Mouse (Mus musculus) kidney, adult 18-20 months (tissue): Measurements from ENCODE around the gene Mxd4.

ENCODE experiments used
- DNase-seq: peaks from one replicate; pipeline ENCODE4 v3.0.0; 2021

Gene Mxd4

DNA sequence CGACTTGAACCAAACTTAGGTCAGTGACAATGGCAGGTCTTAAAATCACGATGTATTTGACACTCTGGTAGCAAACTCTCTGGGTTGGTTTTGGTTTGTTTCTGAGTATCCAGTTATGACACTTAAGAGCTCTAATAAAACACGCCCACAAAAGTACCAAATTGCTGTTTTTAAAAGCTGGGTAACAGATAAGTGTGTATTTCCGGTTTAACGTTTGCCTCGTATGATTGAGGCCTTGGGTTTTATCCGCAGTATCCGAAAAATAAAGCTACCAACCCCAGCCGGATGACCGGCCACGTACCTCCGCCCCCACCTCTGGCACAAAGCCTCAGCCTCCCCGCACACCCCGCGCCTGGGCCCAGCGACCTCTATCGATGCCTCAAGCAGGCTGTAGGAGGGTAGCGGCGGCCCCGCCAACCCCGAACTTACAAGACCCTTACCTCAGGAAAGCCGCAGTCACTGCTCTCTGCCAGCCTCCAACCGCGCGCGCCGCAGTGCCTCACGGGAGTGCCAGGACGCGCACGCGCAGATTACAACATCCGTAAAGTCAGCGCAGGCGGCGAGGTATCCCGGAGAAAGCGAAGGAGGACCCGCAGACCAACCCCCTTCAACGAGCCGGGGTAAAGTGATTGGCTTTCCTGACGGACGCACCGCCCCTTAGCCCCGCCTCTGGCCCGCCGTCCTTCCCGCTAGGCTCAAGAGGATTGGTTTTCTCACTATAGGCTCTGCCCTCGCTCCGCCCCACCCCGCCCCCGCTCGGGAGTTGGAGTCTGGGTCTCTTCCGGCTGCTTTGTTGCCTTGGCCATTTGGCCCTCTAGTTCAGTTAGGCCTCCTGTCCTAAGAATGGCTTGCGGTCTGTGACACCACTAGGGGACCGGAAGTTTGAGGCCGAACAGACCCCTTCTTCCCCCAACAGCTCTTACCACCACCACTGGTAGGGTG is 18.3 kb downstream of the Mxd4 start, which contains the start of the genes Poln and Haus3:
Gene Poln (minus strand): TSS at position 499 of the 942 bp plus-strand sequence.
Gene Haus3 (minus strand): TSS at position 578 of the 942 bp plus-strand sequence.
- peak; percentile 97 for DNase-seq

DNA sequence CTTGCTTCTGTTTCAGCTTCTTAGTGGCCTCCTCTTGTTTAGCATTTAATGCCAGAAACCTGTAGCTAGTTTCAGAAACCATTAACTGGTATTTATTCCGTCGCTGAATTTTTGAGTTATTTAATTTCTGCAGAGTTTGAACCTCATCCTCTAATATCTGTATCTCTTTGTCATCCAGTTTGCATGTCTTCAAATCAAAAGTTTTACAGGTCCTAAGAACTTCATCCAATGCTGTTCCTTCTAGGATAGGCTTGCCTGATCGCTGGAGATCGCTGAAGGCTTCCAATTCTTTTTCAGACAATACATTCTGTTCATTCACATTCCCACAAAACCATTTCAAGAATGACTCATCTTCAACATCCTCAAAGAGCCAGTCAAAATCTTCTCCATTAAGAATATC is 19.7 kb downstream of the Mxd4 start:
- no peak for DNase-seq

DNA sequence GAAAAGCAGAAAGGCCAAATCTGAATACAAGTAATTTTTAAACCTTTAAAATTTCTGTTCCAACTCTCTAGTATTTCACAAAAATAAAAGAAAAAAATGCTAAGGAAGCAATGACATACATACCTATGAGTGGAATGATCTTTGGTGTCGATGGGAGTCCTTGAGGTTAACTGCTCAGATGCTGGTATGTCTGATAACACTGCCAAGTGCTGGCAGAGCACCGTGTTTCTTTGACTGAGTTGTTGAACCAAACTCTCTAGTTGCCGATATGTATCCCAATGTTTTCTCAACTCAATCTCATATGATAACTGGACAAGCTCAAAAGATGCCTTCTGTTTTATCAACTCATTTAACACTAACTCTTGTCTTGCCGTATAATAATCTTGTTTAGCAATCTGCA is 21.7 kb downstream of the Mxd4 start:
- no peak for DNase-seq

DNA sequence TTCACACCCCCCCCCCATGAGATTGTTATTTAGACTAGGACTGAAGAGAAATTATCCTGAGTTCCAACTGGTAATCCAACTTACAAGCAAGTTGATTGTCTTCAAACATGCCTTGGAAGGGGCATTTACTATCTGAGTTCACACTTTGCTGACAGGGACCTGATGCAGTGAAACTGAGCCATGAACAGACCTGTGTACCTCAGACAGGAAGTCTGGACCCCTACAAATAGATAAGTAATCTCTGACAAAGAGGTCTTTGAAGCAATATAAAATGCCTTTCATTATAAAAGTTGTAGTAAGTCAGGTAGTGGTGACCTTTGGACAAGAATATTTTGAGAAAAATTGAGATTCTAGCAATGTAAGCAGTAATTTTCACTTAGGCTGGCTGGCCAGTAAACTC is 39.0 kb downstream of the Mxd4 start:
- DNase-seq: no peak

DNA sequence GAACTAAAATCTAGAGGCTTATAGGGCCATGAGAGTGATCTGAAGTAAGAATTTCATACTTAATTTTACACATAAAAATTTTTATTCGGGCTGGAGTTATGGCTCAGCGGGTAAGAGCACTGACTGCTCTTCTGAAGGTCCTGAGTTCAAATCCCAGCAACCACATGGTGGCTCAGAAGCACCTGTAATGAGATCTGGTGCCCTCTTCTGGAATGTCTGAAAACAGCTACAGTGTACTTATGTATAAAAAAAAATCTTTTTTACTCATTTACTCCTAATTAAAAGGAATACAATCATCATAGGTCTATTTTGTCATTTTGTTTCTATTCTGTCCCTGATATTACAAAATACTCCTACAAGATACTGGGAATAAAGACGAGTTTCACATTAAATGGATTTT is 40.0 kb downstream of the Mxd4 start:
- no peak for DNase-seq

DNA sequence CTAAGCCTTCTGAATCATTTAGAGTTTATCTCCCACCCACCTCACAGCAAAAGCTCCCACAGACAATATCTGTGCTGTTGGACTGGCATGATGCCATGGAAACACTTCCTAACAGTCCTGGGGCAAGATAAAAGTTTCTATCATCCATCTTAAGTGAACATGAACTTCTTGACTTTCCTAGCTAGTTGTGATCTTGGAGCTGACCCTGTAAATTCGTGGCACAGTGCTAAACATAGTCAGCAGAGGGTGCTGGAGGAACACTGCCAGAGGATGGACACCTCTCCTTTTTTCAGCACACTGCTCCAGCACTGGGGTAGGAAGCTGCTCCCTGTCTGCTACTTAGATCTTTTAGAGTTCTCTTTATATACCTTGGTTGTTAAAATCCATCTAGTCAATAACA is 47.8 kb downstream of the Mxd4 start:
- DNase-seq: peak; percentile 38

DNA sequence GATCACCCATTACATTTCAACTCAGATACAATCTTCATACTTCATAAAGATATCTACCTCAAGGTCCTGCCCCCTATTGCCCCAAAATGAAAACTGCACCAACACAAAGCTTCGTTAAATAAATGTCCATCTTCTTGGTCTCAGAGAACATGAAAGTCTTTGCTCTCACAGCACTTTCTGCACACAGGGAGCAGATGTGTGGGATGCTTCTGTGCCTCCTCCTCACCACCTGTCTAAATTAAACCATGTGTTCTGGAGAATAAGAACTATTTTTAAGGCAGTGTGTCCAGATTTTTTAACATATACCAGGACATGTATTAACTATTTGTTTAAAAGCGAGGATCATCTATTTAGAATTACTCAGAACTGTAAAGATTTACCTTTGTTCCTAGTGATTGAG is 54.8 kb downstream of the Mxd4 start:
- no peak for DNase-seq

DNA sequence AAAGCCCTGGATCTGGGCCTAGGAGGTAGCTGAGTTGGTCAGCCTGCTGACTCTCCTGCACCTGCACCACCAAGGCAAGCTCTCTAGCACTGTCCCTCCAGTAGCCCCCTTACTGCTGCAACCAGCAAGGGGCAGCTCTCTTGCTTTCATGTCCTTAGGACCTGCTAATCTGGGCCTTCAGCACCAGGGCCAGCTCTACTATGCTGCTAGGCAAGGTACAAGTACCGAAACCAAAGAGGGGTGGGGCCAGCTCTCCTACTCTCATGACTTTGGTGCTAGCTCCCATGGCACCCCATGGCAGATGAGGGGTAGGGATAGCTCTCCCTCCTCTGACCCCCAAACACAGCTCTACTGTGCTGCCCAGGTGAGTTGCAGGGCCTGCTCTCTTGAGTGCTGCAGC is 63.4 kb downstream of the Mxd4 start:
- DNase-seq: no peak
